Mouse (Mus musculus): ENCODE data around the gene St6galnac3.

DNA sequence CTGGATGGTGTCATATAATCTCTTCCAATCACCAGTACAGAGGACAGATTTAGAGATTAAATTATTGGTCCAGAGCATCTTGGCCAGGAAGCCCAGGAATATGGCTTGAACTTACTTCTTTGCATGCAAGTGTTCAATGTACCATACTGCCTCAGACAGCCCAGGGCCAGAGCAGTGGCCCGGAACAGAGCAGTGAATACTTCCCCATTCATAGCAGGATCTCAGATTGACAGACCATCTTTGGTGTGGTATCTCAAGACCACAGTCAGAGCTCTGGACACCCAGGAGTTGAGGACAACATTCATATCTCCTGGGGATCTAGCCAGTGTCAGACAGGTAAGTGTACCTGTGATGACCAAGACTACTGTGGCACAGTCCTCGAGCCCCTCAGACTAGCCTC lies 476.1 kb downstream of the St6galnac3 start:
- TF ChIP-seq CTCF (IDR thresholded peaks at IDR 0.05; ENCODE audit: low read depth) (no peak), EP300 (optimal IDR thresholded peaks at IDR 0.05) (no peak)
